Mouse (Mus musculus): ENCODE data around the gene Haus7.
"Not testable (repeated sequence)": the region's sequence is repeated elsewhere in the genome, so short reads cannot be mapped to it uniquely, and the experiment has no call there.

Haus7 gene

DNA sequence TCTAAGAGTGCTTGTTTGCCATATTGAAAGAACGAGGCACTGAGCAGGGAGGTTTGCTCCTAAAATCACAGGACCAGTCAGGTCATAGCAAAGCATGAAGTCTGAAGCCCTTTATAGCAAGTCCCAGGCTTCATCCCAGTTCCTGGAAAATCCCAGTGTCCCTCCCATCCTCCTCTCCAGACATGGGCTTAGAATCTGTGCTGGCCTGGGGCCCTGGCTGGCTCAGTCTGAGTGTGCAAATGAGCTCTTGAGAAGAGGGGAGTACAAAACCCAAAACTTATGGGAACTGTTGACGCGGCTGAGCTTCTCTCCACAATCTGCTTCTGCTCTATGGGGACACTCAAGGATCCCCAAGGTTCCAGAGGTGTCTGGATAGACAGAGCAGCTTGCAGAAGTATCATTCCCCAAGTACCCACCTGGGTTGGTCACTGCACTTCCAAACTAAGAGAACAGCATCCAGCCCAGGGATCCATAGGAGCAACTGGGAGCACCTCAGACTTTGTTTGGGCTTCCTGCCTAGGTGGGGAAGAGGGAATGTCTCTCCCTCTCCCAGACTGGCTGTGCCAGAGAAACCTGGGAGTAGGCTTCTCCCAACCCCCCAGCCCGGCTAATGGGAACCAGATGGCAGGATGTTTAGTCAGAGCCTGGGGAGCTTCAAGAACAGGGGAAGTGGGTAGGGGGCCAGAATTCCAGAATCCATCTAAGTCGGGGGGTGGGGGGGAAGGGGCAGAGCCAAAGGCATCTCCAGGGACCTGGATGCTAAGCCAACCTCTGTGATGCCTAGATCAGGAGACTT, 8.8 kb upstream of the Haus7 start:
- no peak for DNase-seq (ENCODE audit: extremely low read depth, low read depth, low spot score)

DNA sequence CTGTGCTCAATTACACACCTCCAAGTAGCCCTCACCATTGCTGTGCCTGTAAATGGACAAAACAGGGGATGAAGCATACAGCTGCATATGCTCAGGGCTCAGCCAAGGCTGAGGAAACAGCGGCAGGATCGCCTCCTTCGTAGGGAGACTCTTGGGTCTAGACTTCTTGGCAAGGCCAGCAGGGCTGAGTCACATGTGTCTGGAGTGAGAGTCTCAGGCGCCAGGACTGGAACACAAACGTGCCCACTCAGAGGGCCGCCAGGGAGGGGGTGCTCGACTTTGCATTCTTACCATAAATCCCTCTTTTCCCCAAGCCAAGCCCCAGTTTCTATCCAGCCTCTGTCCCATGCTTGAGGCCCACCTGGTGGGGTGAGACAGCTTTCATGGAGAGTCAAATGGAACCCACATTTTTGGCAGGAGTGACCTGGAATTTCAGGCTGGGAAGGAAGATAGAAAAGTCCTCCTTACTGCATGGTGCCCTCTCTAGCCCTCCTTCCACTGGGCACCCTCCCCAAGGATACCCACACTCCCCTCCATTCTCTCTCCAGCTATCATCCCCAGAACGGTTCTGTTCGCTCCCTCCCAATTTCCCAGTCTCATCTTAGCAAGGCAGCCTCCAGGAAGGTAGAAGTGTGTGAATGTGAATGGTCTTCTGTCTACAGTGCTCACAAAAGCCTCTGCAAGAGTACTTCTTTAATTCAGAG, 6.8 kb upstream of the Haus7 start:
- no peak for DNase-seq (ENCODE audit: extremely low read depth, low read depth, low spot score)

DNA sequence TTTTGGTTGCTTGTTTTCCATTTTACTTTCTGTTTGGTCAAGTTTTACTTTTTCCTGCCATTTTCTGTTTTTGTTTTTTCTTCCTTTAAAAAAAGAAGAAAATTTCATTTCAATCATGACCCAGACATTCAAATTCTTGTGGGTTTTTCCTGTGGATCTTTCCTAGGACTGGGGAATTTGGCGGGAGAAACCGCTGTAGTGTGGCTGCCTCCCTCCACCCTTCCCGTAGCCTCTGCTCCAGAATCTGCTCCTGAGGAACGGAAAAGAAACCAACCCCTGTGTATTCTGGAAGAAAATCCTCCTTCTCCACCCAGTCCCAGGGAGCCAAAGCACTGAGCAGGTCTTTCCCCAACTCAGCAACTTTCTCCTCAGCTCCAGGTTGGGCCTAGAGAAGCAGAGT, 1.9 kb upstream of the Haus7 start:
- DNase-seq (ENCODE audit: extremely low read depth, low read depth, low spot score) = no peak

DNA sequence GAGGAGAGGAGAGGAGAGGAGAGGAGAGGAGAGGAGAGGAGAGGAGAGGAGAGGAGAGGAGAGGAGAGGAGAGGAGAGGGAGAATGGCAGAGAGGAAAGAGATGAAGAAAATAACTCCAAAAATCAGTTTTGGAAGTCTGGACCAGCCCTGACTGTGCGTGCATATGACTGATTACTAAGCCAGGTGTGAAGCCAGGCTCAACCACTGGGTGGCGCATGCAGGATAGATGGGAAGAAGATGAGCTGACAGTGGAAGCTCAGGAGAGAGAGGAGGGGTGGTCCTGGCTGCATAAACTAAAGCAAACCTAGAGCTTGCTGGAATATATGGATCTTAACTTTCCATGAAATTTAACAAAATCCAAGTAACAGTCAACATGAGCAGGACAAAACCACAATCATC, 6.9 kb downstream of the Haus7 start:
- no peak for DNase-seq (ENCODE audit: extremely low read depth, low read depth, low spot score)

DNA sequence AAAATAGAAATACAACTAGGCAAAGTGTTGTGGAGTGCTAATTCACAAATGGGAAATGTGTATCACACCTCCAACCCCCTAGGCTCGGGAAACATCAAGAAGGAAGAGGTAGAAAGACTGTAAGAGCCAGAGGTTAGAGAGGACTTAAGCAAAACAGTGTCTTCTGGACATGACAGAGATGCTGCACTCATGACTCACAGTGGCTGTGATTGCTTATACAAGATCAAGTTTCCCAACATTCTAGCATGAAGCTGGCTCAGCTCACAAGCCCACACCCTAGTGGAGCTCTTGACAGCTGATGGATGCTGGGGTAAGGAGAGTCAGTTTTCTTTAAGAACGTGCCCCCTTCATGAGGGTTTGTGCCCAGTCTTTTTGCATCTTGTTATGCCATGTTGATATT, 17.4 kb downstream of the Haus7 start:
- DNase-seq (ENCODE audit: extremely low read depth, low read depth, low spot score) = no peak

DNA sequence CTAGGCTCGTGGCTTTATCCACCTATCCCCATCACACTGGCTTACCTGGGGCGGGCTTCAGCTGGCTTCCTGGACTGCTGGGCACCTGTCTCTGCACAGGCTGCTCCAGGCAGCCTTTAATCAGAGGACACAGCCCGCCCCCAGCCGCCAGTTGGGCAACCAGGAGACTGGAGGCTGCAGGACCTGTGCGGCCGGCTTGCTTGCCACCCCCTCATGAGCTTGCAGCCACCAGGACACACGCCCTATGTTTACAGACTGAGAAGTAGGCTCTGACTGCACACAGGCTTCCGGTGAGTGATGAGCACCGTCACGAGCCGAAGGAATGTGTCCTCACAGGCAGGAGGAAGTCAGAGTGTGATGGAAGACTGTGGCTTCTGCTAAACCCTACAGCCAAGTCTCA, 23.6 kb downstream of the Haus7 start, which contains the start of gene Trex2:
Gene Trex2, minus strand, starts transcription at position 93 of the 400 bp plus-strand sequence.
- no peak for DNase-seq (ENCODE audit: extremely low read depth, low read depth, low spot score)

DNA sequence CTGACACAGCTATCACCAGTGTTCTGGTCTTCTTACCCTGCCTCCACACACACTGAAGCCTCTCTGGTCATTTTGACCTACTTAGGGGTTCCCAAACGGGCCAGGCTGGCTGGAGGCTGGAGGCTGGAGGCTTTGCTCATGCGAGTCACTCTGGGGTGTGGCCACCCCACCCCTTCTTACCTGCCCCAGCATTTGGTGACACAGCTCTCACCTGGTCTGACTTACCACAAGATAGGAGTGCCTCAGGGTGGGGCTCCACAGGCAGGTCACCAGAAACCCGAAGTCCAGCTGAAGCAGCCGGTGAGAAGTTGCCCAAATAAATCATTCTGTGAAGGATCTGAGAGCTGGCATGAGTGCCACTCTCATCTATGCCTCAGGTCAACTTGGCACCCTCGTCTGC, 26.0 kb downstream of the Haus7 start:
- DNase-seq (ENCODE audit: extremely low read depth, low read depth, low spot score) = no peak

DNA sequence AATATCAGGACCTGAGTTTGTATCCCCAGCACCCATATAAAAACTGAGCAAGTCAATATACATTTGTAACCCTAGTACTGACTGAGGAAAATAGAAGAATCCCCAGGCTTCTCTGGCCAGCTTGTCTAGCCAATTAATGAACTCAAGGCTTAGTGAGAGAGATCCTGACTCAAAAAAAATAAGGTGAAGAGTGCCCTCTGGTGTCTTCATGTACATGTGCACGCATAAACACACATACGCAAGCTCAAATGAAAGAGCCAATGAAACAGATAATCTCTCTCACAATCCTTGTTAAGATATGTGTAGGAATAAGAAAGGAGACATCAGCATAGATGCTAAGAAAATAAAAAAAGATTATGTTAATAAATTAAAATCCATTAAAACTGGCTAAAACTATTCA, 28.8 kb downstream of the Haus7 start:
- no peak for DNase-seq (ENCODE audit: extremely low read depth, low read depth, low spot score)

DNA sequence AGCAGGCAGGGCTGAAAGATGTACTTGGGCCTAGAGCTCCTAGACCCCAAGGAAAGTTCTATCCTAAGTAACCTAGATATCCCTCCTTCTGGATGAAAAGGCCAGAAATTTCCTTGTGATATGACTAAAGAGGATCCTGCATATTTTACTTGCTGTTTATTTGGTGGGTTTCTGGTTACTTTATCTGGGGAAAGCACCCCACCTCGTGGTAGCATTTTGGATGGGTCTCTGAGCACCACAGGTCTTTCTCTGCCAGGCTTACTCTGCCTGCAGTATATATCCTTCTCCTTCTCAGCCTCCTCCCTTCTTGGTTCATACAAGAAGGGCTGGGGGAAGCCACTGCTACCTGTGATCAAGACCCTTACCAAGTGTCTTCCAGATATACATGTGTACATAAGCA, 46.1 kb downstream of the Haus7 start:
- no peak for DNase-seq (ENCODE audit: extremely low read depth, low read depth, low spot score)

DNA sequence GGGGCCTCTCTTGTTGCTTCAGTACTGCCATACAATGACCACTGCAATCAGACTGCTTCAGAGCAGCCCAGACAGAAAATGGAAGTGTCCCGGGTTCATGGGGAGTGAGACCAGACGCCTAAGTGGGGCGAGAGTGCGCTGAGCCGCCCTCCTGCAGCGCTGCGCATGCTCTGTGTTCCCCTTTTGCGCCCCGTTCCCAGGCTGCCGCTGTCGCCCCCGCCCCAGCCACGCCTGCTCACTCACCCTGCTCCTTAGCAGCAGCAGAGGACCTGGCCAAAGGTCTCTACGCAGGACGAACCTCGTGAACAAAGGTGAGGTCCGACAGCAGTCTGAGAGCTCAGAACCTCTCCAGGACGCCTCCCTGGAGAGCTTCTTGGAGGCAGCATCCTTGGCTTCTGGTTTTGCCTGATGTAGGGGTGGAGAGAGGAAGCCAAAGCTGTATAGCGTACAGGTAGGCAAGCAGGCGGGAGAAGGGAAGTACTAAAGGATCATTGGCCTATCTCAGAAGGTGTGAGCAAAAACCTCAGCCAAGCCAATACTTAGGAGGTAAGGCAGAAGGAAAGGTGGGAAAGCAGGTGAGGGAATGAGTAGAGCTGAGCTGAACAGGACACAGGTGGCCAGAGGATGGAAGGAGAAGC, 47.8 kb downstream of the Haus7 start, which contains the start of gene Zfp92:
Gene Zfp92, plus strand, starts transcription at position 217 of the 638 bp plus-strand sequence.
- no peak for DNase-seq (ENCODE audit: extremely low read depth, low read depth, low spot score)

DNA sequence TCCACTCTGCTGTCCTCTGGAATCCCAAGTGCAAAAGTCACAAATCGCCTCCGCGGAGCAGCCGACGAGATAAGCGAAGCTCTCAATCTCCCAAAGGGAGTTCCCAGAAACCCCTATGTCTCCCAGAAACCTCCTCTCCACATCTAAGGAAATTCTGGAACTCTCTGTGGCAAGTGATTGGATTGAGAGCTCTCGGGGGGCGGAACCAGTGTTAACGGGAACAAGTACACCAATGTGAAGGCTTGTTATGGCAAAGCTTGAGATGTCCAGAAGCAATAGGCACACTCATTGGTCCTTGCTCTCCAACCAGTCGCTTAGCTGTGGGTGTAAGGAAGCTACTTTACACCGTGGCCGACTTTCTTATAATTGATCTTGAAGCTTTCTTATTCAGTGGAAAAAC, 57.2 kb downstream of the Haus7 start:
- no peak for DNase-seq (ENCODE audit: extremely low read depth, low read depth, low spot score)

DNA sequence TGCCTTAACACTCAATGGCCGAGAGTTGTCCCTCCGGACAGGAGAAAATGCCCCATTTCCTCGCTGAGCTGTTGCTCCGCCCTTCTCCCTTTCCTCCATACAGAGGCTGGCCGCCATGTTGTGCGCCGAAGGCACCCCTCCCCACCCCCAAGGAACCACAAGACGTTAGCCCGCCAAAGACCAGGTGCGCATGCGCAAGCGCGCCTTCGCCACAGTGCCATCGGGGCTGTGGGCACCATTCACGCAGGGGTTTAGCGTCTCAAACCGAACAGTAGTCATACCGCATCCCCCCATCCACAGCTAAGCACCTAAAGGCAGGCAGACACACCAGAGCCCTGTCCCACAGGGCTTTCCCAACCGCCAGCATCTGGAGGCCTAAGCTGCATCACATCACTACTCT, 57.9 kb downstream of the Haus7 start:
- DNase-seq (ENCODE audit: extremely low read depth, low read depth, low spot score) = no peak

DNA sequence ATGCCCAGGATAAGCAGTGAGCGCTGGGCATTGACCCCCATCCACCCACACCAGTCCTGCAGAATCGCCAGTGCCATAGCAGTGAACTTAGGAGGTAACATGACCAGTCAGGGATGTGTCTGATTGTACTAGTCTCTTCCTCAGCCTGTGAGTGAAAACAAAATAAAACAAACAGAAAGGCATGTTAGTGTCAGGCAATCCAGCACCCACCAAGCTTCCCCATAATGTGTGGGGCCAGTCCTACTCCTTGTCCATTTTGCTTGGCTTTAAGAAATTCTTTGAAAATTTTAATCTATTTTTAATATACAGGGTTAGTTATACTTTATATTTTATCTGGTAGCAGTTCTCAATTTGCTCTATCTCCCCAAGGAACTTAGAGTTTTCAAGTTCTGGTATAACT, 60.2 kb downstream of the Haus7 start, which contains the start of gene Gm18336:
Gene Gm18336, minus strand, starts transcription at position 101 of the 400 bp plus-strand sequence.
- not testable (repeated sequence) for DNase-seq (ENCODE audit: extremely low read depth, low read depth, low spot score)

DNA sequence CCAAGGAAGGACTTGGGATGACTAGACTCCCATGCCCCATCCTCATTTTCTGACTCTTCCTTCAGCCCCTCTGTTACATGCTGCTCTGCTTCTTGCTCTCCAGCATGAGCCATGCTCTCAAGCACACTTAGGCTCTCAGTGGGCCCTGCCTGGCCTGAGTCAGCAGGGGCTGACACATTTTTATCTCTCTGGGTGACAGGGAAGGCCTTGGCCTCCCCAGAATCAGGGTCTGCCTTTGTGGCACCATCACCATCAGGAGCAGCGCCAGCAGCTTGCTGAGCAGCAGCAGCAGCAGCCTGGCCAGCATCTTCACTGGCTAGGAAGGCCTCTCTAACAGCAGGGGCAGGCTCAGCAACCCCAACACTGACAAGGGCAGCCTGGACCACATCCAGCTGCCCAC, 62.4 kb downstream of the Haus7 start:
- no peak for DNase-seq (ENCODE audit: extremely low read depth, low read depth, low spot score)

DNA sequence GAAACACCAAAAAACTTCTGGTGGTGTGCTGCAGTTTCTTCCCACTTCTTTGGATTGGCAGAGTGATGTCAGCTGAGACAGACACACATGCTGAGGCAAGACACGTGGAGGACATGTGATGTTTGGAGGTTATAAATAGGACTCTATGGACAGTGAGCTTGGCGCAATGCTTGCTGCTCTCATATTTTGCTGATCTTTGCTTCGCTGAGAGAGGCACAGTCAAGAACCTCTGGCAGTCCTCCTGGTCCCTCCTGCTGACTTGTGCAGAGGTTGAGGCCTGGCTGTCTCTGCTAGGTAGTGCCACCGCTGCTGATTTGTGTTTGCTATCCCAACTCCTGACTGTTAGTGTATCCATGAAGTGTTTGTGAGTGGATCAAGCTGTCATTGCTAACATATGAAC, 67.4 kb downstream of the Haus7 start:
- no peak for DNase-seq (ENCODE audit: extremely low read depth, low read depth, low spot score)

Data from fat pad, adult 2 months (tissue).